8 mouse cellular contexts compared by ENCODE assay signal in genomic region chr17:13668052-13669015, GRCm38 (mm10).
DNase-seq lines count a peak whose midpoint lies in the region; ATAC-seq and TF ChIP-seq lines count a peak whose summit lies in the region.

No protein-coding gene starts in this region.

- H3K27me3 ChIP-seq in heart, embryonic 16.5 days (ENCODE audit: control insufficient read depth, insufficient read depth, low read length): no peaks in the 10 kb centered on the region
- H3K27me3 ChIP-seq in liver, postnatal 0 days (ENCODE audit: insufficient read depth, low read length): no peaks in the 10 kb centered on the region

- peak overlapping the region; percentile 33 for H3K4me3 ChIP-seq in heart, embryonic 16.5 days (ENCODE audit: low read length)
- H3K4me3 ChIP-seq in liver, postnatal 0 days (ENCODE audit: low read depth, low read length): no peak overlapping the region

- H3K9me3 ChIP-seq in heart, embryonic 16.5 days (replicated peaks; ENCODE audit: control insufficient read depth, low read length): no peaks in the 10 kb centered on the region
- no peaks in the 10 kb centered on the region for H3K9me3 ChIP-seq in liver, postnatal 0 days (ENCODE audit: low read length)

- no peak for TF ChIP-seq CTCF in liver, postnatal 0 days (IDR thresholded peaks at IDR 0.05; ENCODE audit: low read depth)

- ATAC-seq in heart, embryonic 16.5 days (replicated peaks; ENCODE audit: extremely low read depth, insufficient read depth, low FRiP score): peak; percentile 66
- no peak for ATAC-seq in liver, postnatal 0 days

- intact Hi-C loops in left cerebral cortex, postnatal 14 days (cut with DNase I): no loop called here

- H3K9ac ChIP-seq in heart, embryonic 16.5 days (ENCODE audit: low read length): peak overlapping the region; percentile 63
- H3K9ac ChIP-seq in liver, postnatal 0 days (replicated peaks): no peak overlapping the region

- H3K4me1 ChIP-seq in heart, embryonic 16.5 days (ENCODE audit: control insufficient read depth, insufficient read depth, low read length): peaks cover 28% of the 10 kb centered on the region
- no peaks in the 10 kb centered on the region for H3K4me1 ChIP-seq in liver, postnatal 0 days (ENCODE audit: insufficient read depth)

- no peaks in the 10 kb centered on the region for H3K36me3 ChIP-seq in heart, embryonic 16.5 days (ENCODE audit: control insufficient read depth, insufficient read depth)
- H3K36me3 ChIP-seq in liver, postnatal 0 days (replicated peaks; ENCODE audit: insufficient read depth, low read length): no peaks in the 10 kb centered on the region

- WGBS in heart, embryonic 16.5 days: 17% methylated on average over 16 of the region's 16 CpGs
- WGBS in liver, postnatal 0 days (ENCODE audit: insufficient replicate concordance): 23% methylated on average over 16 of the region's 16 CpGs

- no peak for TF ChIP-seq EP300 in liver, postnatal 0 days (IDR thresholded peaks at IDR 0.05; ENCODE audit: low read depth)

- DNase-seq in layer of hippocampus, adult 18-20 months (ENCODE audit: low spot score in 2 of 2): peak; percentile 16 to 34
- no peak for DNase-seq in layer of hippocampus, postnatal 25 days (ENCODE audit: extremely low spot score in 1 of 2, low spot score in 1 of 2)
- DNase-seq in brain, adult 2 months (ENCODE audit: low read depth, low spot score): peak; percentile 84
- peak; percentile 65 to 69 for DNase-seq in left cerebral cortex, postnatal 14 days (ENCODE audit: low spot score in 2 of 2)
- peak; percentile 57 to 65 for DNase-seq in right cerebral cortex, adult 2 months (ENCODE audit: low spot score in 2 of 2)
- DNase-seq in adrenal gland, postnatal 25 days: no peak
- DNase-seq in liver, postnatal 0 days: no peak

- H3K27ac ChIP-seq in heart, embryonic 16.5 days (ENCODE audit: low read length): peak overlapping the region; percentile 43
- no peak overlapping the region for H3K27ac ChIP-seq in liver, postnatal 0 days (ENCODE audit: low read depth)

- peak overlapping the region; percentile 56 for H3K4me2 ChIP-seq in heart, embryonic 16.5 days (ENCODE audit: low read depth, low read length)
- no peak overlapping the region for H3K4me2 ChIP-seq in liver, postnatal 0 days (ENCODE audit: low read depth, low read length)

Comparison
In these comparisons a context has a peak if more than half of its experiments do, and no peak if none do; other contexts are left out.
1. DNase-seq: peak in layer of hippocampus, adult 18-20 months (2 of 2), brain, adult 2 months (single experiment), left cerebral cortex, postnatal 14 days (2 of 2) and right cerebral cortex, adult 2 months (2 of 2); none in layer of hippocampus, postnatal 25 days (0 of 2), adrenal gland, postnatal 25 days (single experiment) and liver, postnatal 0 days (single experiment).